Mouse (Mus musculus): ENCODE measurements at regions not wholly inside any gene's neighbourhood (a gene's known extent, or its start where the extent isn't known, plus 50 kb on each side); places are given as distances from the start of the nearest gene placed in this dataset.

- H3K4me1 ChIP-seq (ENCODE audit: control insufficient read depth, insufficient read depth, low read length): no peaks in the 10 kb centered on the region
- no peak overlapping the region for H3K27ac ChIP-seq (replicated peaks; ENCODE audit: low read depth, low read length)
- no peaks in the 10 kb centered on the region for H3K27me3 ChIP-seq (ENCODE audit: control insufficient read depth, insufficient read depth, low read length)
- H3K36me3 ChIP-seq (ENCODE audit: control insufficient read depth, insufficient read depth, low read length): no peaks in the 10 kb centered on the region
- H3K9me3 ChIP-seq (ENCODE audit: control insufficient read depth, low read length): no peaks in the 10 kb centered on the region
- H3K9ac ChIP-seq (ENCODE audit: low read length): no peak overlapping the region
- H3K4me3 ChIP-seq (ENCODE audit: low read depth, low read length): no peak overlapping the region
- WGBS: 84% methylated on average over 2 of the region's 2 CpGs
- DNase-seq (ENCODE audit: low spot score) (no peak), ATAC-seq (ENCODE audit: insufficient number of reproducible peaks, low FRiP score, low TSS enrichment, low read depth) (no peak)
- no peak overlapping the region for H3K4me2 ChIP-seq (ENCODE audit: low read depth, severe bottlenecking)
Observed at GRCm38 (mm10) chr3:80200904-80201303, 316.6 kb downstream of the Fam198b start.

GRCm38 (mm10) chr3:80204821-80205220, 320.5 kb downstream of the Fam198b start:
- Histone ChIP-seq H3K9me3 (ENCODE audit: control insufficient read depth, low read length) (no peaks in the 10 kb centered on the region), H3K36me3 (ENCODE audit: control insufficient read depth, insufficient read depth, low read length) (no peaks in the 10 kb centered on the region), H3K4me3 (ENCODE audit: low read depth, low read length) (no peak overlapping the region), H3K4me1 (ENCODE audit: control insufficient read depth, insufficient read depth, low read length) (no peaks in the 10 kb centered on the region), H3K27me3 (ENCODE audit: control insufficient read depth, insufficient read depth, low read length) (no peaks in the 10 kb centered on the region), H3K27ac (replicated peaks; ENCODE audit: low read depth, low read length) (no peak overlapping the region), H3K9ac (ENCODE audit: low read length) (no peak overlapping the region), H3K4me2 (ENCODE audit: low read depth, severe bottlenecking) (no peak overlapping the region)
- ATAC-seq (ENCODE audit: insufficient number of reproducible peaks, low FRiP score, low TSS enrichment, low read depth): no peak
- no peak for DNase-seq (ENCODE audit: low spot score)
- 78% methylated on average over 1 of the region's 1 CpGs for WGBS

- no peaks in the 10 kb centered on the region for H3K4me1 ChIP-seq (ENCODE audit: control insufficient read depth, insufficient read depth, low read length)
- no peaks in the 10 kb centered on the region for H3K27me3 ChIP-seq (ENCODE audit: control insufficient read depth, insufficient read depth, low read length)
- no peak overlapping the region for H3K9ac ChIP-seq (ENCODE audit: low read length)
- H3K4me3 ChIP-seq (ENCODE audit: low read depth, low read length): no peak overlapping the region
- DNase-seq (ENCODE audit: low spot score) (no peak), ATAC-seq (ENCODE audit: insufficient number of reproducible peaks, low FRiP score, low TSS enrichment, low read depth) (no peak)
- 80% methylated on average over 6 of the region's 6 CpGs for WGBS
- H3K27ac ChIP-seq (replicated peaks; ENCODE audit: low read depth, low read length): no peak overlapping the region
- no peak overlapping the region for H3K4me2 ChIP-seq (ENCODE audit: low read depth, severe bottlenecking)
- no peaks in the 10 kb centered on the region for H3K36me3 ChIP-seq (ENCODE audit: control insufficient read depth, insufficient read depth, low read length)
- no peaks in the 10 kb centered on the region for H3K9me3 ChIP-seq (ENCODE audit: control insufficient read depth, low read length)
Observed at GRCm38 (mm10) chr3:80205351-80205750, 321.0 kb downstream of the Fam198b start.

GRCm38 (mm10) chr3:80207022-80207421, 322.7 kb downstream of the Fam198b start:
- 66% methylated on average over 1 of the region's 1 CpGs for WGBS
- no peak for ATAC-seq (ENCODE audit: insufficient number of reproducible peaks, low FRiP score, low TSS enrichment, low read depth)

GRCm38 (mm10) chr3:80208028-80208427, 323.7 kb downstream of the Fam198b start:
- Histone ChIP-seq H3K27me3 (ENCODE audit: control insufficient read depth, insufficient read depth, low read length) (no peaks in the 10 kb centered on the region), H3K9me3 (ENCODE audit: control insufficient read depth, low read length) (no peaks in the 10 kb centered on the region), H3K4me1 (ENCODE audit: control insufficient read depth, insufficient read depth, low read length) (no peaks in the 10 kb centered on the region), H3K9ac (ENCODE audit: low read length) (no peak overlapping the region), H3K27ac (replicated peaks; ENCODE audit: low read depth, low read length) (no peak overlapping the region), H3K4me2 (ENCODE audit: low read depth, severe bottlenecking) (no peak overlapping the region), H3K36me3 (ENCODE audit: control insufficient read depth, insufficient read depth, low read length) (no peaks in the 10 kb centered on the region), H3K4me3 (ENCODE audit: low read depth, low read length) (no peak overlapping the region)
- ATAC-seq (ENCODE audit: insufficient number of reproducible peaks, low FRiP score, low TSS enrichment, low read depth) (no peak), DNase-seq (ENCODE audit: low spot score) (no peak)
- WGBS: 94% methylated on average over 2 of the region's 2 CpGs

More at GRCm38 (mm10) chr3:80207022-80207421, 322.7 kb downstream of the Fam198b start:
- no peak overlapping the region for H3K27ac ChIP-seq (replicated peaks; ENCODE audit: low read depth, low read length)
- no peak for DNase-seq (ENCODE audit: low spot score)
- no peaks in the 10 kb centered on the region for H3K4me1 ChIP-seq (ENCODE audit: control insufficient read depth, insufficient read depth, low read length)
- no peaks in the 10 kb centered on the region for H3K9me3 ChIP-seq (ENCODE audit: control insufficient read depth, low read length)
- no peak overlapping the region for H3K4me2 ChIP-seq (ENCODE audit: low read depth, severe bottlenecking)
- no peaks in the 10 kb centered on the region for H3K36me3 ChIP-seq (ENCODE audit: control insufficient read depth, insufficient read depth, low read length)
- no peaks in the 10 kb centered on the region for H3K27me3 ChIP-seq (ENCODE audit: control insufficient read depth, insufficient read depth, low read length)
- H3K4me3 ChIP-seq (ENCODE audit: low read depth, low read length): no peak overlapping the region
- H3K9ac ChIP-seq (ENCODE audit: low read length): no peak overlapping the region

- Histone ChIP-seq H3K9ac (ENCODE audit: low read length) (no peak overlapping the region), H3K4me1 (ENCODE audit: control insufficient read depth, insufficient read depth, low read length) (no peaks in the 10 kb centered on the region), H3K27ac (replicated peaks; ENCODE audit: low read depth, low read length) (no peak overlapping the region), H3K27me3 (ENCODE audit: control insufficient read depth, insufficient read depth, low read length) (no peaks in the 10 kb centered on the region), H3K4me2 (ENCODE audit: low read depth, severe bottlenecking) (no peak overlapping the region), H3K4me3 (ENCODE audit: low read depth, low read length) (no peak overlapping the region), H3K9me3 (ENCODE audit: control insufficient read depth, low read length) (no peaks in the 10 kb centered on the region), H3K36me3 (ENCODE audit: control insufficient read depth, insufficient read depth, low read length) (no peaks in the 10 kb centered on the region)
- ATAC-seq (ENCODE audit: insufficient number of reproducible peaks, low FRiP score, low TSS enrichment, low read depth): no peak
- DNase-seq (ENCODE audit: low spot score): no peak
Observed at GRCm38 (mm10) chr3:80209596-80209995, 325.3 kb downstream of the Fam198b start.

- H3K36me3 ChIP-seq (ENCODE audit: control insufficient read depth, insufficient read depth, low read length): no peaks in the 10 kb centered on the region
- H3K27me3 ChIP-seq (ENCODE audit: control insufficient read depth, insufficient read depth, low read length): no peaks in the 10 kb centered on the region
- DNase-seq (ENCODE audit: low spot score): no peak
- H3K9ac ChIP-seq (ENCODE audit: low read length): no peak overlapping the region
- no peak overlapping the region for H3K27ac ChIP-seq (replicated peaks; ENCODE audit: low read depth, low read length)
- H3K4me2 ChIP-seq (ENCODE audit: low read depth, severe bottlenecking): no peak overlapping the region
- H3K9me3 ChIP-seq (ENCODE audit: control insufficient read depth, low read length): no peaks in the 10 kb centered on the region
- no peaks in the 10 kb centered on the region for H3K4me1 ChIP-seq (ENCODE audit: control insufficient read depth, insufficient read depth, low read length)
- ATAC-seq (ENCODE audit: insufficient number of reproducible peaks, low FRiP score, low TSS enrichment, low read depth): no peak
- H3K4me3 ChIP-seq (ENCODE audit: low read depth, low read length): no peak overlapping the region
- WGBS: 63% methylated on average over 3 of the region's 3 CpGs
Observed at GRCm38 (mm10) chr3:80211323-80212109, 327.2 kb downstream of the Fam198b start.

- Histone ChIP-seq H3K4me3 (ENCODE audit: low read depth, low read length) (no peak overlapping the region), H3K9me3 (ENCODE audit: control insufficient read depth, low read length) (no peaks in the 10 kb centered on the region), H3K4me2 (ENCODE audit: low read depth, severe bottlenecking) (no peak overlapping the region), H3K27ac (replicated peaks; ENCODE audit: low read depth, low read length) (no peak overlapping the region), H3K4me1 (ENCODE audit: control insufficient read depth, insufficient read depth, low read length) (no peaks in the 10 kb centered on the region), H3K36me3 (ENCODE audit: control insufficient read depth, insufficient read depth, low read length) (no peaks in the 10 kb centered on the region), H3K27me3 (ENCODE audit: control insufficient read depth, insufficient read depth, low read length) (no peaks in the 10 kb centered on the region), H3K9ac (ENCODE audit: low read length) (no peak overlapping the region)
- 47% methylated on average over 5 of the region's 5 CpGs for WGBS
- ATAC-seq (ENCODE audit: insufficient number of reproducible peaks, low FRiP score, low TSS enrichment, low read depth) (no peak), DNase-seq (ENCODE audit: low spot score) (no peak)
Observed at GRCm38 (mm10) chr3:80248611-80249010, 364.3 kb downstream of the Fam198b start.

- H3K4me3 ChIP-seq (ENCODE audit: low read depth, low read length): no peak overlapping the region
- DNase-seq (ENCODE audit: low spot score) (no peak), ATAC-seq (ENCODE audit: insufficient number of reproducible peaks, low FRiP score, low TSS enrichment, low read depth) (no peak)
- H3K4me1 ChIP-seq (ENCODE audit: control insufficient read depth, insufficient read depth, low read length): no peaks in the 10 kb centered on the region
- H3K27ac ChIP-seq (replicated peaks; ENCODE audit: low read depth, low read length): no peak overlapping the region
- 72% methylated on average over 3 of the region's 3 CpGs for WGBS
- H3K9me3 ChIP-seq (ENCODE audit: control insufficient read depth, low read length): no peaks in the 10 kb centered on the region
- no peaks in the 10 kb centered on the region for H3K27me3 ChIP-seq (ENCODE audit: control insufficient read depth, insufficient read depth, low read length)
- no peak overlapping the region for H3K4me2 ChIP-seq (ENCODE audit: low read depth, severe bottlenecking)
- H3K36me3 ChIP-seq (ENCODE audit: control insufficient read depth, insufficient read depth, low read length): no peaks in the 10 kb centered on the region
- no peak overlapping the region for H3K9ac ChIP-seq (ENCODE audit: low read length)
Observed at GRCm38 (mm10) chr3:80249974-80250373, 365.6 kb downstream of the Fam198b start.

All from limb, embryonic 11.5 days (tissue).